Mouse (Mus musculus) gastrocnemius, postnatal 4 days (tissue): ENCODE measurements around the gene Adra2c. TPM values are rescaled to one million over a fixed set of nuclear protein-coding genes. Genes with fewer than 3 reads are reported as not detected.

Experiments used
- DNase-seq, 2 experiments: peaks; one replicate each; pipeline ENCODE4 v3.0.0; 2021 to 2022; ENCODE audit warnings: low spot score in 2 of 2, mixed read lengths in 2 of 2
- total RNA-seq, 2 experiments: library from RNA; stranded (reverse); gene quantifications; 2 replicates each; pipeline ENCODE4 v1.2.3; 2021

Adra2c gene
- total RNA-seq, 2 experiments from 2014 or later, result 0.10 to 0.20 TPM

- DNase-seq, result no peak
Observed at GRCm38 (mm10) chr5:35309853-35310252, 31.7 kb downstream of the Adra2c start.

GRCm38 (mm10) chr5:35311738-35312250, 33.7 kb downstream of the Adra2c start:
- DNase-seq, result no peak

GRCm38 (mm10) chr5:35313231-35313821, 35.2 kb downstream of the Adra2c start:
- no peak for DNase-seq

- no peak for DNase-seq
Observed at GRCm38 (mm10) chr5:35313826-35314586, 35.9 kb downstream of the Adra2c start.

GRCm38 (mm10) chr5:35314629-35315028, 36.5 kb downstream of the Adra2c start:
- no peak for DNase-seq

- DNase-seq, result no peak
Observed at GRCm38 (mm10) chr5:35315204-35315603, 37.1 kb downstream of the Adra2c start.

- peak in 1 of 2 experiments; percentile 53 for DNase-seq
Observed at GRCm38 (mm10) chr5:35320650-35321049, 42.5 kb downstream of the Adra2c start.

- DNase-seq, result no peak
Observed at GRCm38 (mm10) chr5:35330822-35331221, 52.7 kb downstream of the Adra2c start.

Other genes starting within 250 kb of the Adra2c start
- 1 to 10 TPM in 1 of 2 experiments, under 1 TPM in 1; 0.98 to 1.2 TPM for gene Hgfac, start 236.8 kb upstream of the Adra2c start, total RNA-seq
- 10 to 100 TPM; 32.1 to 32.2 TPM for gene Dok7, start 221.6 kb upstream of the Adra2c start, total RNA-seq
- gene Lrpap1, start 172.6 kb upstream of the Adra2c start, total RNA-seq, result 10 to 100 TPM; 43.4 to 52.1 TPM
- not detected for gene Hmx1, start 110.8 kb downstream of the Adra2c start, total RNA-seq
- gene Cpz, start 247.4 kb downstream of the Adra2c start, total RNA-seq, result 10 to 100 TPM in 1 of 2 experiments, 1 to 10 TPM in 1; 9.6 to 13.8 TPM